22 mouse cellular contexts compared by ENCODE assay signal in the genomic region with DNA sequence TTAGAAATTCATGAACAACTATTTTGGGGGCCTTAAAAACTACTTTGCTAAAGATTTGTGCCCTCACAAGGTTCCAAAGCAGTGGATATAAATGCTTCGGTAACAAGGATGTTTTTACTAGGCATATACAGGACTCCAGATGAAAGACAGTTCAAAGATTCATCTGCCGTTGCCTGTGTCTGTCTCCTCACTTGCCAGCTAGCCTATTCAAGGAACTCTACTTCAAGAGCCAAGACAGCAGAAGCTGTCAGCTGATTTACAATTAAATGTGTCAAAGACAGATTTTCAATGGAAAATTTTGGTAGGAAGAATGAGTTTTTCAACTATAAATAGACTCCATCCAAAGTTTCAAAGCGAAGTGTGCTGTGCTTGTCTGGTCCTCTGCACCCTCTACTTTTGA.
"Had no signal": no experiment of that assay in that cellular context is flagged by ENCODE, and none has a peak within 500 bp of the region (broad histone marks: within the 10 kb centered on the region; RNA-seq: fewer than 3 reads in every experiment).

No protein-coding gene starts in this region.

- DNase-seq: kidney, adult 18-20 months; kidney, adult 9 months; kidney, postnatal 14 days; kidney, postnatal 4 days; layer of hippocampus, postnatal 36 days; lung, adult 18-20 months; right cerebral cortex, adult 18-20 months; right cerebral cortex, postnatal 14 days; right cerebral cortex, postnatal 4 days; thymus, adult 18-20 months; thymus, postnatal 36 days had no signal

- H3K4me1 ChIP-seq: limb, embryonic 12.5 days; limb, embryonic 15.5 days; liver, embryonic 12.5 days; liver, embryonic 15.5 days; midbrain, embryonic 12.5 days; midbrain, embryonic 15.5 days; neural tube, embryonic 13.5 days had no signal

- H3K9ac ChIP-seq: limb, embryonic 12.5 days; limb, embryonic 15.5 days; liver, embryonic 12.5 days; liver, embryonic 15.5 days; midbrain, embryonic 12.5 days; midbrain, embryonic 15.5 days; neural tube, embryonic 13.5 days had no signal

- H3K27me3 ChIP-seq: limb, embryonic 12.5 days; limb, embryonic 15.5 days; liver, embryonic 12.5 days; liver, embryonic 15.5 days; midbrain, embryonic 12.5 days; midbrain, embryonic 15.5 days; neural tube, embryonic 13.5 days had no signal

- H3K27ac ChIP-seq: left cerebral cortex, adult 2 months; limb, embryonic 12.5 days; limb, embryonic 15.5 days; liver, embryonic 12.5 days; liver, embryonic 15.5 days; macrophage; midbrain, embryonic 12.5 days; midbrain, embryonic 15.5 days; neural tube, embryonic 13.5 days; stomach, postnatal 0 days had no signal

- H3K36me3 ChIP-seq: limb, embryonic 12.5 days; limb, embryonic 15.5 days; liver, embryonic 12.5 days; liver, embryonic 15.5 days; midbrain, embryonic 12.5 days; midbrain, embryonic 15.5 days; neural tube, embryonic 13.5 days had no signal

- ATAC-seq: intestine, embryonic 16.5 days; liver, embryonic 12.5 days; midbrain, embryonic 15.5 days had no signal

- H3K4me3 ChIP-seq: left cerebral cortex, adult 2 months; limb, embryonic 12.5 days; limb, embryonic 15.5 days; liver, embryonic 12.5 days; liver, embryonic 15.5 days; midbrain, embryonic 12.5 days; midbrain, embryonic 15.5 days; neural tube, embryonic 13.5 days had no signal

- H3K4me2 ChIP-seq: limb, embryonic 12.5 days; limb, embryonic 15.5 days; liver, embryonic 12.5 days; liver, embryonic 15.5 days; midbrain, embryonic 12.5 days; midbrain, embryonic 15.5 days; neural tube, embryonic 13.5 days had no signal

- H3K9me3 ChIP-seq: limb, embryonic 12.5 days; limb, embryonic 15.5 days; liver, embryonic 12.5 days; liver, embryonic 15.5 days; midbrain, embryonic 12.5 days; midbrain, embryonic 15.5 days; neural tube, embryonic 13.5 days had no signal
